Mouse (Mus musculus) small intestine, adult 2 months (tissue): ENCODE results near the gene Galk2.

Experiments used
- CTCF ChIP-seq: fragments of 200-500 bp; IDR thresholded peaks from 2 replicates; pipeline ENCODE4 v1.5.1; 2012; ENCODE audit warnings: low read depth, mild to moderate bottlenecking, control low read depth, inconsistent platforms, low read length, moderate library complexity, mixed read lengths; ENCODE audit not compliant: insufficient replicate concordance, insufficient read length; ENCODE audit errors: extremely low read depth
- POLR2A ChIP-seq: fragments of 200-500 bp; IDR thresholded peaks from 2 replicates; pipeline ENCODE4 v1.6.1; 2012; ENCODE audit warnings: low read depth, mild to moderate bottlenecking, control low read depth, inconsistent platforms, low read length, moderate library complexity

GRCm38 (mm10) chr2:125895099-125895498 is 36.2 kb downstream of the Galk2 start:
- no peak for TF ChIP-seq CTCF
- no peak for TF ChIP-seq POLR2A
